Mouse (Mus musculus) megakaryocyte-erythroid progenitor cell, adult 5-6 weeks (primary cell): ENCODE data around the gene Gm45521. TPM values are rescaled to one million over a fixed set of nuclear protein-coding genes. Genes with fewer than 3 reads are reported as not detected.
"Not testable (repeated sequence)": the region's sequence is repeated elsewhere in the genome, so short reads cannot be mapped to it uniquely, and the experiment has no call there.

ENCODE experiments used
- ATAC-seq: replicated peaks from 2 replicates; pipeline ENCODE4 v1.8.0; 2016; ENCODE audit warnings: mild to moderate bottlenecking, inconsistent platforms; ENCODE audit not compliant: severe bottlenecking, poor library complexity, low FRiP score, low TSS enrichment
- total RNA-seq, 2 experiments: library from RNA; stranded (forward) in 1 of 2; stranded (reverse) in 1 of 2; fragments of 200-1000, 215-1000 nt in 1 of 2; fragments of >200 nt in 1 of 2; fragmentation: Nextera tagmentation in 1 of 2; gene quantifications; 2 replicates each; pipeline ENCODE4 v1.2.3; 2014 to 2017

Gene Gm45521
- total RNA-seq, 2 experiments from 2014 or later, result not detected

- ATAC-seq, result no peak
Observed at GRCm38 (mm10) chr14:7992158-7992557, 35.1 kb downstream of the Gm45521 start.

- no peak for ATAC-seq
Observed at GRCm38 (mm10) chr14:7994271-7994767, 37.2 kb downstream of the Gm45521 start, which contains the start of gene Dnase1l3. Gene Dnase1l3, minus strand, starts transcription at chr14:7994573.

GRCm38 (mm10) chr14:7997255-7997696 lies 40.2 kb downstream of the Gm45521 start:
- peak; percentile 95 for ATAC-seq

- ATAC-seq, result no peak
Observed at GRCm38 (mm10) chr14:7999030-7999429, 41.9 kb downstream of the Gm45521 start.

- ATAC-seq, result no peak
Observed at GRCm38 (mm10) chr14:7999435-7999834, 42.3 kb downstream of the Gm45521 start.

GRCm38 (mm10) chr14:8000247-8000646 lies 43.2 kb downstream of the Gm45521 start:
- ATAC-seq, result no peak

- no peak for ATAC-seq
Observed at GRCm38 (mm10) chr14:8000831-8001685, 44.0 kb downstream of the Gm45521 start.

GRCm38 (mm10) chr14:8002432-8003092 lies 45.5 kb downstream of the Gm45521 start, which contains the start of gene Abhd6:
Gene Abhd6, plus strand, starts transcription at chr14:8002902.
- peak; percentile 73 for ATAC-seq

GRCm38 (mm10) chr14:8003093-8003670 lies 46.1 kb downstream of the Gm45521 start:
- ATAC-seq, result peak; percentile 34; the same call in 1 of the 2 replicates

- no peak for ATAC-seq
Observed at GRCm38 (mm10) chr14:8003727-8004670, 46.9 kb downstream of the Gm45521 start.

- ATAC-seq, result not testable (repeated sequence)
Observed at GRCm38 (mm10) chr14:8006061-8006460, 49.0 kb downstream of the Gm45521 start.

GRCm38 (mm10) chr14:8007084-8007483 lies 50.0 kb downstream of the Gm45521 start:
- no peak for ATAC-seq

GRCm38 (mm10) chr14:8007486-8007885 lies 50.4 kb downstream of the Gm45521 start:
- ATAC-seq, result no peak

GRCm38 (mm10) chr14:8007923-8008322 lies 50.8 kb downstream of the Gm45521 start:
- ATAC-seq, result no peak

Other genes starting within 250 kb of the Gm45521 start
- gene Gm26661, start 165.7 kb upstream of the Gm45521 start, total RNA-seq (2014; fragmentation: Nextera tagmentation), result not detected in 2 replicates
- not detected in 2 replicates for gene Gm26661, start 165.7 kb upstream of the Gm45521 start, total RNA-seq (2017)
- gene Flnb, start 139.3 kb upstream of the Gm45521 start, total RNA-seq (2014; fragmentation: Nextera tagmentation), result 0.76 and 1.5 TPM in 2 replicates
- 1.3 and 1.9 TPM in 2 replicates for gene Flnb, start 139.3 kb upstream of the Gm45521 start, total RNA-seq (2017)
- gene Dnase1l3, start 37.3 kb downstream of the Gm45521 start, total RNA-seq (2014; fragmentation: Nextera tagmentation), result not detected in 2 replicates
- gene Dnase1l3, start 37.3 kb downstream of the Gm45521 start, total RNA-seq (2017), result not detected in 2 replicates
- 0.24 and 0.42 TPM in 2 replicates for gene Abhd6, start 45.6 kb downstream of the Gm45521 start, total RNA-seq (2014; fragmentation: Nextera tagmentation)
- gene Abhd6, start 45.6 kb downstream of the Gm45521 start, total RNA-seq (2017), result 0.99 TPM in 1 of 2 replicates, not detected in the other
- 33.0 and 33.6 TPM in 2 replicates for gene Rpp14, start 123.1 kb downstream of the Gm45521 start, total RNA-seq (2014; fragmentation: Nextera tagmentation)
- gene Rpp14, start 123.1 kb downstream of the Gm45521 start, total RNA-seq (2017), result 76.5 and 88.3 TPM in 2 replicates
- gene Pxk, start 140.9 kb downstream of the Gm45521 start, total RNA-seq (2014; fragmentation: Nextera tagmentation), result 6.7 and 13.2 TPM in 2 replicates
- gene Pxk, start 140.9 kb downstream of the Gm45521 start, total RNA-seq (2017), result 4.1 and 4.8 TPM in 2 replicates
- gene Pdhb, start 215.7 kb downstream of the Gm45521 start, total RNA-seq (2014; fragmentation: Nextera tagmentation), result 108 and 124 TPM in 2 replicates
- gene Pdhb, start 215.7 kb downstream of the Gm45521 start, total RNA-seq (2017), result 177 and 210 TPM in 2 replicates